Mouse (Mus musculus) cortical plate, adult 2 months (tissue): ENCODE measurements around the gene Neurl1b.

Source experiments
- CTCF ChIP-seq: fragments of 200-500 bp; IDR thresholded peaks from 2 replicates; pipeline ENCODE4 v1.5.1; 2011; ENCODE audit warnings: mild to moderate bottlenecking, control low read depth, low read length; ENCODE audit not compliant: insufficient read depth; ENCODE audit errors: extremely low read depth
- POLR2A ChIP-seq: fragments of 200-500 bp; IDR thresholded peaks from 2 replicates; pipeline ENCODE4 v1.6.1; 2011; ENCODE audit warnings: mild to moderate bottlenecking, low read length, control low read depth; ENCODE audit not compliant: insufficient read depth; ENCODE audit errors: extremely low read depth

DNA sequence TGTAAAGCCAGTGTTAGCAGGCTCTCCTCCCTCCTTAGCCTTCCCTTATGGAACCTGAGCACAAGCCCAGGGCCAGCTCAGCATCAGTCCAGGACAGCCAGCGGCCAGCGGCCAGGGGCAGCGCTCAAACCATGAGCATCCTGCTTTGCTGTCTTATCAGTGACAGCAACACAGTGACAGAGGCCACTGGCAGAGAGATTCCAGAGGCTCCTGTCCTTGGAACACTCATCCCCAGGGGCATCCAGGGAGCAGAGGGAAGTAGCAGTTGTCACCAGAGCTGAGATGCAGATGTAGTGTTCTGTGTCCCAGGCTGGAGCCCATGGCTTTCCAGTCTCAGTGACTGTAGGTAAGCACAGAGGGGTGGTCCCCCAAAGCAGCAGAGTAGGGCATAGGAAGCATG is 32.5 kb upstream of the Neurl1b start:
- TF ChIP-seq POLR2A (no peak), CTCF (no peak)
